Mouse (Mus musculus): ENCODE data around the gene Uchl4.
"Not testable (repeated sequence)": the region's sequence is repeated elsewhere in the genome, so short reads cannot be mapped to it uniquely, and the experiment has no call there.

The Uchl4 gene

GRCm38 (mm10) chr9:64231674-64232073, 3.3 kb upstream of the Uchl4 start:
- DNase-seq (ENCODE audit: low spot score) = no peak

- DNase-seq (ENCODE audit: low spot score) = no peak
Measured at GRCm38 (mm10) chr9:64232257-64232957, 2.6 kb upstream of the Uchl4 start.

- DNase-seq (ENCODE audit: low spot score) = no peak
Measured at GRCm38 (mm10) chr9:64233656-64234055, 1.3 kb upstream of the Uchl4 start.

- no peak for DNase-seq (ENCODE audit: low spot score)
Measured at GRCm38 (mm10) chr9:64236056-64236455, 1.1 kb downstream of the Uchl4 start.

GRCm38 (mm10) chr9:64240116-64240515, 5.1 kb downstream of the Uchl4 start:
- no peak for DNase-seq (ENCODE audit: low spot score)

GRCm38 (mm10) chr9:64240681-64241080, 5.7 kb downstream of the Uchl4 start:
- no peak for DNase-seq (ENCODE audit: low spot score)

- no peak for DNase-seq (ENCODE audit: low spot score)
Measured at GRCm38 (mm10) chr9:64242381-64242831, 7.4 kb downstream of the Uchl4 start.

- DNase-seq (ENCODE audit: low spot score) = no peak
Measured at GRCm38 (mm10) chr9:64249371-64249770, 14.4 kb downstream of the Uchl4 start.

- DNase-seq (ENCODE audit: low spot score) = no peak
Measured at GRCm38 (mm10) chr9:64250111-64250730, 15.2 kb downstream of the Uchl4 start.

GRCm38 (mm10) chr9:64252591-64253020, 17.6 kb downstream of the Uchl4 start:
- DNase-seq (ENCODE audit: low spot score) = peak; percentile 27

GRCm38 (mm10) chr9:64253021-64253904, 18.3 kb downstream of the Uchl4 start, which contains the start of gene Map2k1:
Map2k1 (minus strand) TSS chr9:64253631.
- peak; percentile 100 for DNase-seq (ENCODE audit: low spot score)

GRCm38 (mm10) chr9:64255422-64255821, 20.4 kb downstream of the Uchl4 start:
- DNase-seq (ENCODE audit: low spot score) = no peak

GRCm38 (mm10) chr9:64256204-64256603, 21.2 kb downstream of the Uchl4 start:
- no peak for DNase-seq (ENCODE audit: low spot score)

GRCm38 (mm10) chr9:64259906-64260305, 24.9 kb downstream of the Uchl4 start:
- no peak for DNase-seq (ENCODE audit: low spot score)

GRCm38 (mm10) chr9:64261023-64261422, 26.0 kb downstream of the Uchl4 start:
- DNase-seq (ENCODE audit: low spot score) = no peak

GRCm38 (mm10) chr9:64264813-64265212, 29.8 kb downstream of the Uchl4 start:
- DNase-seq (ENCODE audit: low spot score) = no peak

GRCm38 (mm10) chr9:64267231-64267630, 32.2 kb downstream of the Uchl4 start:
- no peak for DNase-seq (ENCODE audit: low spot score)

GRCm38 (mm10) chr9:64268196-64268595, 33.2 kb downstream of the Uchl4 start:
- DNase-seq (ENCODE audit: low spot score) = no peak

- not testable (repeated sequence) for DNase-seq (ENCODE audit: low spot score)
Measured at GRCm38 (mm10) chr9:64268836-64269235, 33.8 kb downstream of the Uchl4 start.

GRCm38 (mm10) chr9:64271249-64271648, 36.2 kb downstream of the Uchl4 start:
- no peak for DNase-seq (ENCODE audit: low spot score)

- peak; percentile 38 for DNase-seq (ENCODE audit: low spot score)
Measured at GRCm38 (mm10) chr9:64272611-64273010, 37.6 kb downstream of the Uchl4 start.

GRCm38 (mm10) chr9:64273757-64274156, 38.8 kb downstream of the Uchl4 start:
- DNase-seq (ENCODE audit: low spot score) = no peak
